Mouse (Mus musculus) heart, embryonic 14.5 days (tissue): ENCODE measurements at regions not wholly inside any gene's neighbourhood (a gene's known extent, or its start where the extent isn't known, plus 50 kb on each side); places are given as distances from the start of the nearest gene placed in this dataset.

Experiments
- ATAC-seq: fragments of 200-750 bp; cut with Nextera tagmentation; 2 replicates; pipeline ENCODE4 v1.8.0; 2017; ENCODE audit warnings: low read depth, moderate TSS enrichment; ENCODE audit not compliant: insufficient number of reproducible peaks, insufficient read depth, low FRiP score
- H3K27ac ChIP-seq, 2 experiments: fragments of 200-500 bp in 1 of 2; fragments of 300-500 bp in 1 of 2; sonication (generic) in 1 of 2; replicated peaks in 1 of 2; 2 replicates each; pipeline ENCODE4 v1.5.1; 2012 to 2014; ENCODE audit warnings: low read depth in 2 of 2, low read length in 2 of 2, control low read depth in 1 of 2, mild to moderate bottlenecking in 1 of 2, mixed read lengths in 1 of 2; ENCODE audit not compliant: control insufficient read depth in 1 of 2, insufficient read depth in 1 of 2
- H3K27me3 ChIP-seq: fragments of 300-500 bp; sonication (generic); 2 replicates; pipeline ENCODE4 v1.6.1; 2014; ENCODE audit warnings: mild to moderate bottlenecking, low read length, control low read depth; ENCODE audit not compliant: control insufficient read depth, insufficient read depth
- H3K36me3 ChIP-seq: fragments of 300-500 bp; sonication (generic); 2 replicates; pipeline ENCODE4 v1.6.1; 2014; ENCODE audit warnings: mild to moderate bottlenecking, control low read depth, low read length, mixed read lengths; ENCODE audit not compliant: control insufficient read depth, insufficient read depth
- H3K4me1 ChIP-seq, 2 experiments: fragments of 200-500 bp in 1 of 2; fragments of 300-500 bp in 1 of 2; sonication (generic) in 1 of 2; 2 replicates each; pipeline ENCODE4 v1.6.1; 2012 to 2014; ENCODE audit warnings: low read length in 2 of 2, control low read depth in 1 of 2, mixed read lengths in 1 of 2; ENCODE audit not compliant: control insufficient read depth in 2 of 2, insufficient read depth in 2 of 2
- H3K4me2 ChIP-seq: fragments of 300-500 bp; sonication (generic); 2 replicates; pipeline ENCODE4 v1.6.1; 2014; ENCODE audit warnings: mild to moderate bottlenecking, low read length
- H3K4me3 ChIP-seq, 2 experiments: fragments of 200-500 bp in 1 of 2; fragments of 300-500 bp in 1 of 2; sonication (generic) in 1 of 2; 2 replicates each; pipeline ENCODE4 v1.5.1; 2012 to 2014; ENCODE audit warnings: low read length in 2 of 2, mild to moderate bottlenecking in 2 of 2, control low read depth in 1 of 2, low read depth in 1 of 2, moderate library complexity in 1 of 2; ENCODE audit not compliant: control insufficient read depth in 1 of 2, insufficient read depth in 1 of 2
- H3K9ac ChIP-seq: fragments of 300-500 bp; sonication (generic); 2 replicates; pipeline ENCODE4 v1.6.1; 2014; ENCODE audit warnings: mild to moderate bottlenecking, low read length
- H3K9me3 ChIP-seq: fragments of 300-500 bp; sonication (generic); 2 replicates; pipeline ENCODE4 v1.6.1; 2016; ENCODE audit warnings: low read length, control low read depth; ENCODE audit not compliant: control insufficient read depth
- WGBS: fragments of 180-500 bp; shearing (Covaris S2); extraction: QIAGEN DNeasy Blood & Tissue Kit; methylation state at CpG from one replicate; pipeline ENCODE4 v1.1.7; 2014; 5-methylcytosine and 5-hydroxymethylcytosine counted together

DNA sequence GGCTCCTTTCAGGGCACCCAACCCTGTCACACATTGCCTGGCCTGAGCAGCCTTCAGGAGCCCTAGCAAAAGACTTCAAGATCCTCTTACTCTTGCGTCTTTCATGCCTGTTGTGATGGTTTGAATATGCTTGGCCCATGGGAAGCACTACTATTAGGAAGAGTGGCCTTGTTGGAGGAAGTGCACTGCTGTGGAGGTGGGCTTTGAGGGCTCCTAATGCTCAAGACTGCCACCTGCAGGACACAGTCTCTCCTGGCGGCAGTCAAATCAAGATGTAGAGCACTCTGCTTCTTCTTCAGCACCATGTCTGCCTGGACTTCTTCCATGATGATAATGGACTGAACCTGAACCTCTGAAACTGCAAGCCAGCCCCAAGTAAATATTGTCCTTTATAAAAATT, 73.0 kb downstream of the Tsen15 start:
- Histone ChIP-seq H3K4me1 (no peaks in the 10 kb centered on the region), H3K9ac (no peak overlapping the region), H3K27me3 (no peaks in the 10 kb centered on the region), H3K9me3 (no peaks in the 10 kb centered on the region), H3K27ac (no peak overlapping the region), H3K36me3 (no peaks in the 10 kb centered on the region), H3K4me3 (no peak overlapping the region), H3K4me2 (no peak overlapping the region)
- ATAC-seq = no peak
- 64% methylated on average over 2 of the region's 2 CpGs for WGBS

DNA sequence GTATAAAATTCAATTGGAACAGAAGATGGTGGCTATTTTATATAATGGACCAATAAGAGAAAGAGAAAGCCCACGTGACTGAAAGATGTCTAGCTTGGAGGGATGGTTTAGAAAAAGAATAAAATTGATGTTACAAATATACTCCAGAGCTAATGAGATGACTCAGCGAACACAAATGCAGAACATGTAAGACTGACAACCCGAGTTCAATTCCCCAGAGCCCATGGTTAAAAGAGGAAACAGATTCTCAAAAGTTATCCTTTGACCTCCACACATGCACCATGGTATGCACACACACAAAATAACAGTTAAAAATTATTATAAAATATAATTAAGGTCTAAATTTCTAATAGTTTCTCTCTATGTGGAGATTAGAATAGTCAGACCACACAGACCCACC, 81.0 kb downstream of the Tsen15 start:
- no peaks in the 10 kb centered on the region for H3K27me3 ChIP-seq
- no peaks in the 10 kb centered on the region for H3K36me3 ChIP-seq
- WGBS = 79% methylated on average over 3 of the region's 3 CpGs
- no peak overlapping the region for H3K9ac ChIP-seq
- no peak overlapping the region for H3K4me3 ChIP-seq
- peaks cover 6 to 26% of the 10 kb centered on the region in 2 experiments for H3K4me1 ChIP-seq
- no peak for ATAC-seq
- H3K9me3 ChIP-seq = no peaks in the 10 kb centered on the region
- 0 out of 2 replicates have a peak overlapping the region, but pooled peaks have one; percentile 40 for H3K4me2 ChIP-seq
- peak overlapping the region in 1 of 2 experiments; percentile 90; a peak in 2 of 4 replicates for H3K27ac ChIP-seq

DNA sequence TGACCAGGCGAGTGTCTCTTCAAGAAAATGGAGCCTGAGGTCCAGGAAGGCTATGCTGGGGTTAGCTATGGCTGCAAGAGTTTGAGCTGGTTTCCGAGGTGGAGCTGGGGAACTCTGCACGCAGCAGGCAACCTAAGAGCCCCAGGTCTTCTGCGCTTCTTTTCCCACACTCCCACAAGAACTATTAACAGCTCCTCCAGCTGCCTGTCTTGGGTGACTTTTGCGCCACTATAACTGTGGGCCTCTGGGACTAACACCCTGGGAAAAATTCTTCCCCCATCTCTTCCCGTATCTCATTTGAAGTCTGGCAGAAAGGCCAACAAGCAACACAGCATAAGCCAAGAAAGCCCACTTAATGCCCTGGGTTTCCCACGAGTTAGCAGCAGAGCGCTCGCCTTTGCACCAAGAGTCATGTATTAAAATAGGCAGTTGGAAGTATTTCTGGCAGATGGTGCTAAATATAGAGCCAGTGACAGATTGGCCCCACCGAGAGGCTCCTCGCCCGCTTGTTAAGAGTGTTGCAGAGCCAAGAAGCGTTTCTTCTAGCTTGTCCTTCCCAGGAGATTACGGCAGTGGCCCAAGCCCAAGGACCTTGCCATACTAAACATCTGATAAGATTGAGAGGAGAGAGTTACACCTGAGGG, 81.9 kb downstream of the Tsen15 start:
- Histone ChIP-seq H3K27me3 (no peaks in the 10 kb centered on the region), H3K4me3 (no peak overlapping the region; a peak in 1 of 4 replicates), H3K9ac (peak overlapping the region; percentile 26; the same call in 1 of the 2 replicates), H3K36me3 (no peaks in the 10 kb centered on the region), H3K4me2 (peak overlapping the region; percentile 40), H3K9me3 (no peaks in the 10 kb centered on the region), H3K27ac (peak overlapping the region; percentile 90 to 96), H3K4me1 (peaks cover 6 to 26% of the 10 kb centered on the region in 2 experiments)
- ATAC-seq = peak; percentile 56; the same call in 1 of the 2 replicates
- 30% methylated on average over 14 of the region's 14 CpGs for WGBS

DNA sequence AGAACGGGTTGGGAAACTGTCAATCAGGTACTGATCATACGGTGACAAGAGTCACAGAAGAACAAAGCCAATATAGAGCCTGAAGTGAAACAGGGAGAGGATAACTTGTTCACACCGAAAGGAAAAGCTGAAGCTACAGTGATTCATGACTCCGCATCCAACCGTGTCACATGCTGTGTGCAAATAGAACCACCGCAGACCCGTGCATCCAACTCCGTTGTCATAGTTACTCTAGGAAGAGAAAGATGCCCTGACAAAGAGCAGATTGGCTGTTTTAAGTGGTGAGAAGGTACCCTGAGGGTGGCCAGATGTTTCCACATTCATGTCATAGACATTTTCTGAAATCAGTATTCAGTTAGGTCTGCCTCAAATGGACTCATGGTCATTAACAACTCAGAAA, 85.1 kb downstream of the Tsen15 start:
- no peak overlapping the region for H3K4me2 ChIP-seq
- no peaks in the 10 kb centered on the region for H3K36me3 ChIP-seq
- no peaks in the 10 kb centered on the region for H3K27me3 ChIP-seq
- no peak overlapping the region for H3K9ac ChIP-seq
- peaks cover 8 to 26% of the 10 kb centered on the region in 2 experiments for H3K4me1 ChIP-seq
- H3K27ac ChIP-seq = no peak overlapping the region
- H3K9me3 ChIP-seq = peaks cover 7% of the 10 kb centered on the region; the same call in 1 of the 2 replicates
- no peak for ATAC-seq
- whole genome bisulfite sequencing = 86% methylated on average over 8 of the region's 8 CpGs
- H3K4me3 ChIP-seq = no peak overlapping the region

DNA sequence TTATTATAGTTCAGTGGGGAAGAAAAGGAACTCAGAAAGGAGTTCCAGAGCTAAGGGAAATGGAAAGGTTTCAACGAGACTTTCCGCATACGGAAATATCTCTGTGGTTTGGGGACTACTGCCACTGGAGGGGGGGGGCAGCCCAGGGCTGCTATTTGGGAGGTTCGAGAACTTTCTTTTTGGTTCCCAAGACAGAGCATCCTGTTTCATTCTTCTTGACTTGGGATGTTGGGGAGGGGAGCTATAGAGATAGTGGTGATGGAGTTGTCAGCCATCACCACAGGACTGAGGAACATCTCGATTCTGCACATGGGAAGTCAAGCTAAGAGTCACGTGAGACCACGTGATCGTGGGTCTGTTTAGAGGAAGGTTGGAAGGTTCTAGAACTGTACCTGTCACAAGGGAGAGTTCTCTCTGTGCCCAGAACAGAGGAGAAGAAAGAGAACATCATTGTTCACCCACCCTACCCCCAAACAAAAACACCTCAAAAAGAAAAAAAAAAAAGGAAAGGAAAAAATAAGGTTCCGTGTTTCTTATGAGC, 94.2 kb downstream of the Tsen15 start:
- ATAC-seq = no peak
- no peak overlapping the region for H3K9ac ChIP-seq
- H3K9me3 ChIP-seq = no peaks in the 10 kb centered on the region
- H3K36me3 ChIP-seq = no peaks in the 10 kb centered on the region
- 72% methylated on average over 9 of the region's 9 CpGs for WGBS
- H3K4me2 ChIP-seq = no peak overlapping the region
- H3K27ac ChIP-seq = no peak overlapping the region
- peaks cover 2 to 9% of the 10 kb centered on the region in 2 experiments; a peak in 3 of 4 replicates for H3K4me1 ChIP-seq
- H3K4me3 ChIP-seq = no peak overlapping the region
- no peaks in the 10 kb centered on the region for H3K27me3 ChIP-seq

DNA sequence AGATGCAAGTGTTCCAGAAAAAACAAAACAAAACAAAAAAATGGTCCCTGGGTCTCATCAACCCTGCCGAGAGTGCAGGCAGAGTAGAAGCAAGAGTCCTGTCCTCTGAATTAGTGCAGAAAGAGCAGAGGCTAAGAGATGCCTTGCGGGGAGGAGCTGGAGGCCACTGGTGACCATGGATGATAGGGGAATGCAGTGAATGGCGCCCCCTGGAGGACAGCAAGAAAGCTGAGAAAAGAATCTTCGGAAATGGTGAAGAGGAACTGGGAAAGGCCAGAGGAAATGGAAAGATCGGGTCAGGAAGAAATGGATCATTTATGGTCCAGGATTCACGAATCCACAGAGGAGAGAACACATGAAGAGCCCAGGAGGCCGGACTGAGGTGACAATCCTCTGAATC, 95.7 kb downstream of the Tsen15 start:
- Histone ChIP-seq H3K4me2 (peak overlapping the region; percentile 19; the same call in 1 of the 2 replicates), H3K4me3 (no peak overlapping the region), H3K9ac (no peak overlapping the region), H3K27ac (no peak overlapping the region), H3K4me1 (peaks cover 0 to 9% of the 10 kb centered on the region in 2 experiments; a peak in 3 of 4 replicates), H3K9me3 (no peaks in the 10 kb centered on the region), H3K27me3 (no peaks in the 10 kb centered on the region), H3K36me3 (no peaks in the 10 kb centered on the region)
- no peak for ATAC-seq
- 29% methylated on average over 7 of the region's 7 CpGs for WGBS

DNA sequence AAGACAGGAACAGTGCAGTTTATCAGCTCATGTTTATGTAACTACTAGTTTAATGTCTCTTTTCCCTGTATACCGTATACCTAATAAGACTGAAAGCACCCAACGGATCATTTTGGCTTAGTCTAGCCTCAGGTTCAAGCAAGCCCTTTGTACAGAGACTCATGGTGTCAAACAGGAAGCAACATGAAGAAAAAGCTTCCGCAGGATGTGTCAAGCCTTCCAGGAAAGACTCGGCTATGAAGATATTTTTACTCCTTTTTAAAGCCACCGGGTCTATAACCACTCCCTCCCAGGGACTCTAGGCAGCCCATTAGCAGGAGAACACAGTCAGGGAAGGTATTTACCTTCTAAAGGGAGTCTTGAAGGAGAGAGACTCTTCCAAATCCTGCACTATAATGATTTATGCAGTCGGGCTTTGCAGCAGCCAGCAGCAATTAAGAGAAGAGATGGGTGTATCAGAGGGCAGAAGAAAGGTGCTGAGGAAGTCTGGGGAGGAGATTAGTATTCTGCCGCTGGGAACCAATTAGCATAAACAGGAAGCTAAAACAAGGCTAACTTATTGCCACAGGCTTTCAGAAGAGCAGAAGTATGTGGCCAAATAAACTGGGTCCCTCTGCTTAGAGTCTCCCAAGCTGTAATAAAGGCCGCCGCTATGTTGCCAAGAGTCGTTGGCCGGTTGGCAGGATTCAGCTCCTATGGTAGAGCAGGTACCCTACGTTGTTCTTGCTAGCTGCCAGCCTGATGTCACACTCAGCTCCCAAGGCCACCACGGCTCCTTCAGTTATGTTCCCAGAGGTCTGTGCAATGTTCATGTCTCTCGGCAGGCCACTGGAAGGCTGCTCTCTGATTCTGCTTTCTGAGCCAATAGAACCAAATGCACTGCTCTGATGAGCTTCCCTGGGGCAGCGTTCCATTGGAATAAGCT, 98.7 kb downstream of the Tsen15 start:
- H3K4me1 ChIP-seq = peaks cover 0 to 9% of the 10 kb centered on the region in 2 experiments; a peak in 3 of 4 replicates
- H3K27ac ChIP-seq = no peak overlapping the region
- H3K9me3 ChIP-seq = no peaks in the 10 kb centered on the region
- no peaks in the 10 kb centered on the region for H3K36me3 ChIP-seq
- no peak overlapping the region for H3K4me2 ChIP-seq
- ATAC-seq = no peak
- H3K27me3 ChIP-seq = no peaks in the 10 kb centered on the region
- no peak overlapping the region for H3K4me3 ChIP-seq
- H3K9ac ChIP-seq = no peak overlapping the region
- WGBS = 63% methylated on average over 15 of the region's 15 CpGs
